Mouse (Mus musculus): ENCODE measurements around the gene Iqschfp.

The Iqschfp gene

GRCm38 (mm10) chr3:68493586-68494295 is 601.7 kb downstream of the Iqschfp start:
- peak; percentile 79 for DNase-seq (ENCODE audit: low spot score)

GRCm38 (mm10) chr3:68494296-68495095 is 602.5 kb downstream of the Iqschfp start:
- DNase-seq (ENCODE audit: low spot score): no peak

- DNase-seq (ENCODE audit: low spot score): peak; percentile 31
Measured at GRCm38 (mm10) chr3:68495096-68495735, 603.2 kb downstream of the Iqschfp start.

- DNase-seq (ENCODE audit: low spot score): no peak
Measured at GRCm38 (mm10) chr3:68495736-68496242, 603.8 kb downstream of the Iqschfp start.

- DNase-seq (ENCODE audit: low spot score): no peak
Measured at GRCm38 (mm10) chr3:68496513-68496912, 604.5 kb downstream of the Iqschfp start.

- DNase-seq (ENCODE audit: low spot score): no peak
Measured at GRCm38 (mm10) chr3:68499532-68500152, 607.6 kb downstream of the Iqschfp start.

- DNase-seq (ENCODE audit: low spot score): no peak
Measured at GRCm38 (mm10) chr3:68504838-68505237, 612.8 kb downstream of the Iqschfp start.

GRCm38 (mm10) chr3:68506769-68507318 is 614.8 kb downstream of the Iqschfp start:
- no peak for DNase-seq (ENCODE audit: low spot score)

- peak; percentile 57 for DNase-seq (ENCODE audit: low spot score)
Measured at GRCm38 (mm10) chr3:68508629-68509028, 616.6 kb downstream of the Iqschfp start.

- DNase-seq (ENCODE audit: low spot score): no peak
Measured at GRCm38 (mm10) chr3:68510872-68511271, 618.8 kb downstream of the Iqschfp start.

GRCm38 (mm10) chr3:68511744-68512143 is 619.7 kb downstream of the Iqschfp start:
- DNase-seq (ENCODE audit: low spot score): no peak

- DNase-seq (ENCODE audit: low spot score): no peak
Measured at GRCm38 (mm10) chr3:68512327-68512726, 620.3 kb downstream of the Iqschfp start.

GRCm38 (mm10) chr3:68513340-68514119 is 621.5 kb downstream of the Iqschfp start:
- no peak for DNase-seq (ENCODE audit: low spot score)

GRCm38 (mm10) chr3:68514120-68514497 is 622.1 kb downstream of the Iqschfp start:
- no peak for DNase-seq (ENCODE audit: low spot score)

- no peak for DNase-seq (ENCODE audit: low spot score)
Measured at GRCm38 (mm10) chr3:68514717-68515116, 622.7 kb downstream of the Iqschfp start.

- no peak for DNase-seq (ENCODE audit: low spot score)
Measured at GRCm38 (mm10) chr3:68516393-68517081, 624.5 kb downstream of the Iqschfp start.

GRCm38 (mm10) chr3:68517236-68517635 is 625.2 kb downstream of the Iqschfp start:
- DNase-seq (ENCODE audit: low spot score): no peak

- DNase-seq (ENCODE audit: low spot score): no peak
Measured at GRCm38 (mm10) chr3:68518041-68518440, 626.0 kb downstream of the Iqschfp start.

GRCm38 (mm10) chr3:68518586-68518985 is 626.6 kb downstream of the Iqschfp start:
- no peak for DNase-seq (ENCODE audit: low spot score)

GRCm38 (mm10) chr3:68525361-68525878 is 633.4 kb downstream of the Iqschfp start:
- DNase-seq (ENCODE audit: low spot score): no peak

All from ovary, postnatal 36 days (tissue).